Comparison of ENCODE assay signal across 19 mouse cellular contexts in the genomic region with DNA sequence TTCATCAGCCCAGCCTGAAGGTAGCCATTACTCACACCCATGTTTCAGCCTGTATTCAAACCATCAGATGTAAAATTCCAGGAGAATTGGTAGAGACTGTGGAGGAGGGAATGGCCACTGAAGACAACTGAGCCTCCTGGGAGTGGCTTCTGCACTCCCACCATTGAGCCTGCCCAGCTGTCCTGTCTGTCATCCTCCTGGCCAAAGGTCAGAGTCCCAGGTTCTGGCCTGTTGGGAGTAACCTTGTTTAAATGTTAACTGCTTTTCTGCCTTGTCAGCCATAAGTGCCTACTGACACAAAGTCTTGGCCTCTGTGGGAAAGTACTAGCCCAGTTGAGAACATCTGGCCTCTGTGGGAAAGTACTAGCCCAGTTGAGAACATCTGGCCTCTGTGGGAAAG. TPM values are rescaled to one million over a fixed set of nuclear protein-coding genes. Genes with fewer than 3 reads are reported as not detected.
DNase-seq lines count a peak whose midpoint lies in the region; ATAC-seq and TF ChIP-seq lines count a peak whose summit lies in the region.
"Had no signal": no experiment of that assay in that cellular context is flagged by ENCODE, and none has a peak within 500 bp of the region (broad histone marks: within the 10 kb centered on the region; RNA-seq: fewer than 3 reads in every experiment).

No protein-coding gene starts in this region.

- no peak overlapping the region for H3K4me2 ChIP-seq in kidney, embryonic 15.5 days
- no peak overlapping the region for H3K4me2 ChIP-seq in myocyte (ENCODE audit: low read depth)
- no peak overlapping the region for H3K4me2 ChIP-seq in midbrain, postnatal 0 days (ENCODE audit: low read depth, low read length, poor library complexity, severe bottlenecking)
- H3K4me2 ChIP-seq: embryonic facial prominence, embryonic 13.5 days; forebrain, embryonic 12.5 days; heart, embryonic 13.5 days; hindbrain, embryonic 15.5 days had no signal

- H3K4me3 ChIP-seq in kidney, embryonic 15.5 days (replicated peaks), result no peak overlapping the region
- no peak overlapping the region for H3K4me3 ChIP-seq in myocyte
- no peak overlapping the region for H3K4me3 ChIP-seq in midbrain, postnatal 0 days (ENCODE audit: low read depth, low read length)
- H3K4me3 ChIP-seq: embryonic facial prominence, embryonic 13.5 days; forebrain, embryonic 12.5 days; heart, embryonic 13.5 days; hindbrain, embryonic 15.5 days had no signal

- H3K27ac ChIP-seq in kidney, embryonic 15.5 days, result no peak overlapping the region
- H3K27ac ChIP-seq in midbrain, postnatal 0 days (ENCODE audit: low read depth, low read length), result no peak overlapping the region
- H3K27ac ChIP-seq: embryonic facial prominence, embryonic 13.5 days; forebrain, embryonic 12.5 days; heart, embryonic 13.5 days; hindbrain, embryonic 15.5 days had no signal

- no peaks in the 10 kb centered on the region for H3K79me2 ChIP-seq in myocyte (ENCODE audit: control insufficient read depth, insufficient read depth)

- no peak for TF ChIP-seq CTCF in midbrain, postnatal 0 days (IDR thresholded peaks at IDR 0.05)

- ATAC-seq in kidney, embryonic 15.5 days (replicated peaks; ENCODE audit: low FRiP score), result no peak
- no peak for ATAC-seq in midbrain, postnatal 0 days (ENCODE audit: low FRiP score)
- ATAC-seq: forebrain, embryonic 16.5 days had no signal

- H3ac ChIP-seq in myocyte (ENCODE audit: control insufficient read depth, insufficient read length), result no peak overlapping the region

- TF ChIP-seq POLR2A in myocyte (IDR thresholded peaks at IDR 0.05; ENCODE audit: insufficient read length, low read depth), result no peak

- H3K9me3 ChIP-seq in kidney, embryonic 15.5 days (replicated peaks), result no peaks in the 10 kb centered on the region
- no peaks in the 10 kb centered on the region for H3K9me3 ChIP-seq in midbrain, postnatal 0 days (ENCODE audit: low read length)
- H3K9me3 ChIP-seq: embryonic facial prominence, embryonic 13.5 days; forebrain, embryonic 12.5 days; heart, embryonic 13.5 days; hindbrain, embryonic 15.5 days had no signal

- no peaks in the 10 kb centered on the region for H3K4me1 ChIP-seq in kidney, embryonic 15.5 days
- no peaks in the 10 kb centered on the region for H3K4me1 ChIP-seq in midbrain, postnatal 0 days (ENCODE audit: insufficient read depth, low read length)
- H3K4me1 ChIP-seq: forebrain, embryonic 12.5 days; heart, embryonic 13.5 days; hindbrain, embryonic 15.5 days had no signal

- H3K36me3 ChIP-seq in kidney, embryonic 15.5 days, result no peaks in the 10 kb centered on the region
- H3K36me3 ChIP-seq in myocyte (ENCODE audit: control insufficient read depth, insufficient read depth), result no peaks in the 10 kb centered on the region
- H3K36me3 ChIP-seq in midbrain, postnatal 0 days (ENCODE audit: insufficient read depth, low read length), result no peaks in the 10 kb centered on the region
- H3K36me3 ChIP-seq: embryonic facial prominence, embryonic 13.5 days; forebrain, embryonic 12.5 days; heart, embryonic 13.5 days; hindbrain, embryonic 15.5 days had no signal

- H3K9ac ChIP-seq in kidney, embryonic 15.5 days, result no peak overlapping the region
- H3K9ac ChIP-seq in midbrain, postnatal 0 days (replicated peaks; ENCODE audit: low read length, poor library complexity, severe bottlenecking), result no peak overlapping the region
- H3K9ac ChIP-seq: embryonic facial prominence, embryonic 13.5 days; forebrain, embryonic 12.5 days; heart, embryonic 13.5 days; hindbrain, embryonic 15.5 days had no signal

- DNase-seq in kidney, adult 18-20 months, result peak; percentile 66
- DNase-seq in kidney, adult 8-10 months, result peak; percentile 87 to 89
- DNase-seq in kidney, postnatal 10 days, result peak; percentile 43
- no peak for DNase-seq in layer of hippocampus, adult 9-10 months (ENCODE audit: low spot score)
- DNase-seq in midbrain, postnatal 0 days (ENCODE audit: low spot score), result no peak
- no peak for DNase-seq in gastrocnemius, postnatal 4 days (ENCODE audit: low spot score in 2 of 2)
- DNase-seq: adrenal gland, postnatal 10 days; cerebellum, adult 11 months; cerebellum, adult 9-10 months; cerebellum, postnatal 36 days; gastrocnemius, postnatal 10 days; heart, postnatal 36 days had no signal

- no peaks in the 10 kb centered on the region for H3K27me3 ChIP-seq in kidney, embryonic 15.5 days
- no peaks in the 10 kb centered on the region for H3K27me3 ChIP-seq in myocyte (ENCODE audit: control insufficient read depth, insufficient read depth, insufficient read length)
- H3K27me3 ChIP-seq in midbrain, postnatal 0 days (ENCODE audit: insufficient read depth, low read length), result no peaks in the 10 kb centered on the region
- H3K27me3 ChIP-seq: embryonic facial prominence, embryonic 13.5 days; forebrain, embryonic 12.5 days; heart, embryonic 13.5 days; hindbrain, embryonic 15.5 days had no signal

TF ChIP-seq in myocyte, 11 proteins besides CTCF, POLR2A, EP300 and RAD21:
- no peak for TF ChIP-seq CEBPB (IDR thresholded peaks at IDR 0.05; ENCODE audit: insufficient read depth, poor library complexity, severe bottlenecking)
- TF ChIP-seq REST (IDR thresholded peaks at IDR 0.05; ENCODE audit: insufficient read depth, insufficient read length), result no peak
- peak in 1 of 3 experiments; percentile 31 for TF ChIP-seq MYOG (IDR thresholded peaks at IDR 0.05; ENCODE audit: control insufficient read depth in 1 of 3, insufficient read depth in 1 of 3, insufficient read length in 2 of 3, low read depth in 2 of 3)
- TF ChIP-seq MYOD1 (IDR thresholded peaks at IDR 0.05; ENCODE audit: control insufficient read depth in 1 of 3, insufficient read length in 2 of 3, low read depth in 2 of 3), result peak; percentile 74 to 95 (median 77)
- TF ChIP-seq USF1 (IDR thresholded peaks at IDR 0.05; ENCODE audit: low read depth), result no peak

RNA-seq across cellular contexts. Expression of a gene that starts 50.4 kb away (rescaled TPM):
- 0.78 and 0.91 TPM in 2 replicates for polyA plus RNA-seq in kidney, embryonic 15.5 days (2015; fragmentation: Nextera tagmentation; extraction: Ambion mirVana)
- 1.3 TPM for polyA plus RNA-seq in myocyte (2012; fragmentation: generic; extraction: Trizol)
- 67.2 and 96.0 TPM in 2 replicates for total RNA-seq in midbrain, postnatal 0 days (2014; rRNA removed)
- polyA plus RNA-seq in midbrain, postnatal 0 days (2015; fragmentation: Nextera tagmentation; extraction: Ambion mirVana), result 51.8 and 52.5 TPM in 2 replicates
- 1 to 10 TPM; 1.1 to 1.7 TPM for total RNA-seq in gastrocnemius, postnatal 4 days (2021)

Comparison
In these comparisons a context has a peak if more than half of its experiments do, and no peak if none do; other contexts are left out.
1. DNase-seq: peak in kidney, adult 18-20 months (single experiment), kidney, adult 8-10 months (2 of 2) and kidney, postnatal 10 days (single experiment); none in layer of hippocampus, adult 9-10 months (single experiment), midbrain, postnatal 0 days (single experiment) and gastrocnemius, postnatal 4 days (0 of 2).
2. RNA of a gene that starts 50.4 kb away (polyA plus RNA-seq): 51.8 to 52.5 TPM in midbrain, postnatal 0 days; 1.3 TPM in myocyte (single experiment) and 0.78 to 0.91 TPM in kidney, embryonic 15.5 days; every median in the first group is over 10 times any median in the second.